Mouse (Mus musculus): Measurements from ENCODE around the gene Meltf.

DNA sequence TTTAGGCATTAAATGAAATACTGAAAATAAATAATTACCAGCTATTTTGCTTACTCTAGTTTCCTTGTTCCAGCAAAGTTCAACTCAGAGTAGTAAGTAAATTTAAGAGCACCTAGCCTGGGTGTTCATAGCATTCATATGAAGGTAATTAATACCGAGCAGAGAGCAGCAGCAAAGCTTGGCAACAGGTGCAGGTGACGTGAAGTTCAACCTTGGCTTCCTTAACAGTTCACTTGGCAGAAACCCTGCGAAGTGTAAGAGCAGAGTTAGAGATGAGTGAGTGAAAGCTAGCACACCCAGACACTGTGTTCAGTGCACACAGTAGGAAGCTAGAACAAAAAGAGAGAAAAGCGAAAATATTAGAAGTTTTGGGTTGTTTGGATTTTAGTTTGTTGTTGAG, 47.9 kb upstream of the Meltf start:
- TF ChIP-seq POLR2A (IDR thresholded peaks at IDR 0.05; ENCODE audit: extremely low read depth, insufficient read depth, low read length): no peak
- no peak for TF ChIP-seq CTCF (IDR thresholded peaks at IDR 0.05; ENCODE audit: extremely low read depth, insufficient read depth, low read length)

Measured in cortical plate, adult 2 months (tissue).